Mouse (Mus musculus): ENCODE data around the gene Gpr176. TPM values are rescaled to one million over a fixed set of nuclear protein-coding genes. Genes with fewer than 3 reads are reported as not detected.

Gpr176 gene
- polyA plus RNA-seq, 2 experiments: 0.28 to 0.36 TPM

- DNase-seq (ENCODE audit: low spot score): peak; percentile 79
- Histone ChIP-seq H3K4me2 (replicated peaks; ENCODE audit: low read depth, low read length, severe bottlenecking) (peak overlapping the region; percentile 100), H3K9ac (ENCODE audit: low read depth, low read length, severe bottlenecking) (peak overlapping the region; percentile 57), H3K27me3 (ENCODE audit: control insufficient read depth, insufficient read depth, low read length) (peaks cover 22% of the 10 kb centered on the region), H3K4me3 (replicated peaks; ENCODE audit: low read length) (peak overlapping the region; percentile 49), H3K36me3 (ENCODE audit: control insufficient read depth, insufficient read depth, low read length) (no peaks in the 10 kb centered on the region), H3K27ac (replicated peaks; ENCODE audit: low read depth, low read length) (no peak overlapping the region), H3K9me3 (ENCODE audit: control insufficient read depth, low read length) (no peaks in the 10 kb centered on the region), H3K4me1 (ENCODE audit: control insufficient read depth, insufficient read depth, low read length) (peaks cover 16% of the 10 kb centered on the region)
- ATAC-seq (ENCODE audit: low FRiP score, low read depth): peak; percentile 89
- WGBS: 3% methylated on average over 43 of the region's 43 CpGs
- TF ChIP-seq POLR2A (IDR thresholded peaks at IDR 0.05; ENCODE audit: borderline replicate concordance, extremely low read depth, insufficient read depth, insufficient read length): no peak
Observed at GRCm38 (mm10) chr2:118373572-118374279, 507 bp upstream of the Gpr176 start.

GRCm38 (mm10) chr2:118372561-118372900, 688 bp downstream of the Gpr176 start:
- no peak for ATAC-seq (ENCODE audit: low FRiP score, low read depth)
- peaks cover 22% of the 10 kb centered on the region for H3K27me3 ChIP-seq (ENCODE audit: control insufficient read depth, insufficient read depth, low read length)
- no peak overlapping the region for H3K9ac ChIP-seq (ENCODE audit: low read depth, low read length, severe bottlenecking)
- 11% methylated on average over 11 of the region's 11 CpGs for WGBS
- no peaks in the 10 kb centered on the region for H3K36me3 ChIP-seq (ENCODE audit: control insufficient read depth, insufficient read depth, low read length)
- TF ChIP-seq POLR2A (IDR thresholded peaks at IDR 0.05; ENCODE audit: borderline replicate concordance, extremely low read depth, insufficient read depth, insufficient read length): no peak
- no peak overlapping the region for H3K27ac ChIP-seq (replicated peaks; ENCODE audit: low read depth, low read length)
- H3K4me2 ChIP-seq (replicated peaks; ENCODE audit: low read depth, low read length, severe bottlenecking): peak overlapping the region; percentile 100
- no peaks in the 10 kb centered on the region for H3K9me3 ChIP-seq (ENCODE audit: control insufficient read depth, low read length)
- peaks cover 16% of the 10 kb centered on the region for H3K4me1 ChIP-seq (ENCODE audit: control insufficient read depth, insufficient read depth, low read length)
- peak overlapping the region; percentile 49 for H3K4me3 ChIP-seq (replicated peaks; ENCODE audit: low read length)
- no peak for DNase-seq (ENCODE audit: low spot score)

- ATAC-seq (ENCODE audit: low FRiP score, low read depth): no peak
- Histone ChIP-seq H3K36me3 (ENCODE audit: control insufficient read depth, insufficient read depth, low read length) (no peaks in the 10 kb centered on the region), H3K27ac (replicated peaks; ENCODE audit: low read depth, low read length) (no peak overlapping the region), H3K4me3 (replicated peaks; ENCODE audit: low read length) (no peak overlapping the region), H3K4me2 (replicated peaks; ENCODE audit: low read depth, low read length, severe bottlenecking) (no peak overlapping the region), H3K9ac (ENCODE audit: low read depth, low read length, severe bottlenecking) (no peak overlapping the region), H3K9me3 (ENCODE audit: control insufficient read depth, low read length) (no peaks in the 10 kb centered on the region), H3K27me3 (ENCODE audit: control insufficient read depth, insufficient read depth, low read length) (peaks cover 22% of the 10 kb centered on the region), H3K4me1 (ENCODE audit: control insufficient read depth, insufficient read depth, low read length) (peaks cover 16% of the 10 kb centered on the region)
- 50% methylated on average over 1 of the region's 1 CpGs for WGBS
- DNase-seq (ENCODE audit: low spot score): no peak
- no peak for TF ChIP-seq POLR2A (IDR thresholded peaks at IDR 0.05; ENCODE audit: borderline replicate concordance, extremely low read depth, insufficient read depth, insufficient read length)
Observed at GRCm38 (mm10) chr2:118371841-118372240, 1.4 kb downstream of the Gpr176 start.

DNA sequence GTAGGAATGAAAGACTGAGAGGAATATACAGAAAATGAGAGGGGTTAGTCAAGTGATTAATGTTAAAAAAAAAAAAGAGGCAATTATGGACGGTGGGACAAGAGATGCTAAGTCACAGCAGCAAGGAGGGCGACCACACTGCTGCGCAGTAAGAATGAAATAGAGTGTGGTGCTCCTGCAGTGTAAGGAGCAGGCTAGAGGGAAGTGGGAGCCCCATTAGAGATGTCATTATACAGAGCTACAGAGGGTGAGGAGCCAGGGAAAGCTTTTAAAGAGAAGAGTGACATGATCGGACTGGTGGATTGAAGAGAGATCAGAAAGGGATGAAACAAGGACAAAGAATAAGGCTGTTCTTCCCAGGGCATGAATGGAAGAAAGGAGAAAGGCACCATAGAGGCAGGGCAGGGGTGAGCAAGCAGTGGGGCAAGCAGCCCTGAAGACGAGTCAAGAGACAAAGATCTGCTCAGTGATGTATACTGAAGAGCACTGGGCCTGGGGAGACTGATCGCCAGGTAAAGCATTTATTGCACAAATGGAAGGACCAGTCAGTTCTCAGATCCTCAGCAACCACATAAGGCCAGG, 18.0 kb downstream of the Gpr176 start:
- H3K4me3 ChIP-seq (replicated peaks; ENCODE audit: low read length): no peak overlapping the region
- 84% methylated on average over 6 of the region's 6 CpGs for WGBS
- H3K4me2 ChIP-seq (replicated peaks; ENCODE audit: low read depth, low read length, severe bottlenecking): no peak overlapping the region
- 0 out of 2 replicates have a peak, but pooled peaks cover 2% of the 10 kb centered on the region for H3K4me1 ChIP-seq (ENCODE audit: control insufficient read depth, insufficient read depth, low read length)
- DNase-seq (ENCODE audit: low spot score) (no peak), ATAC-seq (ENCODE audit: low FRiP score, low read depth) (no peak)
- H3K9ac ChIP-seq (ENCODE audit: low read depth, low read length, severe bottlenecking): no peak overlapping the region
- H3K27me3 ChIP-seq (ENCODE audit: control insufficient read depth, insufficient read depth, low read length): no peaks in the 10 kb centered on the region
- H3K9me3 ChIP-seq (ENCODE audit: control insufficient read depth, low read length): no peaks in the 10 kb centered on the region
- no peak overlapping the region for H3K27ac ChIP-seq (replicated peaks; ENCODE audit: low read depth, low read length)
- TF ChIP-seq POLR2A (IDR thresholded peaks at IDR 0.05; ENCODE audit: borderline replicate concordance, extremely low read depth, insufficient read depth, insufficient read length): no peak
- no peaks in the 10 kb centered on the region for H3K36me3 ChIP-seq (ENCODE audit: control insufficient read depth, insufficient read depth, low read length)

GRCm38 (mm10) chr2:118353916-118354403, 19.3 kb downstream of the Gpr176 start:
- ATAC-seq (ENCODE audit: low FRiP score, low read depth) (no peak), DNase-seq (ENCODE audit: low spot score) (no peak)
- Histone ChIP-seq H3K9ac (ENCODE audit: low read depth, low read length, severe bottlenecking) (no peak overlapping the region), H3K36me3 (ENCODE audit: control insufficient read depth, insufficient read depth, low read length) (no peaks in the 10 kb centered on the region), H3K9me3 (ENCODE audit: control insufficient read depth, low read length) (no peaks in the 10 kb centered on the region), H3K27ac (replicated peaks; ENCODE audit: low read depth, low read length) (no peak overlapping the region; the same call in 1 of the 2 replicates), H3K4me3 (replicated peaks; ENCODE audit: low read length) (no peak overlapping the region), H3K4me2 (replicated peaks; ENCODE audit: low read depth, low read length, severe bottlenecking) (no peak overlapping the region), H3K4me1 (ENCODE audit: control insufficient read depth, insufficient read depth, low read length) (0 out of 2 replicates have a peak, but pooled peaks cover 2% of the 10 kb centered on the region), H3K27me3 (ENCODE audit: control insufficient read depth, insufficient read depth, low read length) (no peaks in the 10 kb centered on the region)
- TF ChIP-seq POLR2A (IDR thresholded peaks at IDR 0.05; ENCODE audit: borderline replicate concordance, extremely low read depth, insufficient read depth, insufficient read length): no peak
- 65% methylated on average over 4 of the region's 4 CpGs for WGBS
